Mouse (Mus musculus) heart, postnatal 0 days (tissue): ENCODE data around the gene Hormad1.

Experiments
- CTCF ChIP-seq: IDR thresholded peaks from 2 replicates; pipeline ENCODE4 v1.5.1; 2016; ENCODE audit warnings: antibody characterized with exemption, control low read depth, low read depth
- EP300 ChIP-seq: IDR thresholded peaks from 2 replicates; pipeline ENCODE4 v1.6.1; 2016; ENCODE audit warnings: antibody characterized with exemption, low read depth

DNA sequence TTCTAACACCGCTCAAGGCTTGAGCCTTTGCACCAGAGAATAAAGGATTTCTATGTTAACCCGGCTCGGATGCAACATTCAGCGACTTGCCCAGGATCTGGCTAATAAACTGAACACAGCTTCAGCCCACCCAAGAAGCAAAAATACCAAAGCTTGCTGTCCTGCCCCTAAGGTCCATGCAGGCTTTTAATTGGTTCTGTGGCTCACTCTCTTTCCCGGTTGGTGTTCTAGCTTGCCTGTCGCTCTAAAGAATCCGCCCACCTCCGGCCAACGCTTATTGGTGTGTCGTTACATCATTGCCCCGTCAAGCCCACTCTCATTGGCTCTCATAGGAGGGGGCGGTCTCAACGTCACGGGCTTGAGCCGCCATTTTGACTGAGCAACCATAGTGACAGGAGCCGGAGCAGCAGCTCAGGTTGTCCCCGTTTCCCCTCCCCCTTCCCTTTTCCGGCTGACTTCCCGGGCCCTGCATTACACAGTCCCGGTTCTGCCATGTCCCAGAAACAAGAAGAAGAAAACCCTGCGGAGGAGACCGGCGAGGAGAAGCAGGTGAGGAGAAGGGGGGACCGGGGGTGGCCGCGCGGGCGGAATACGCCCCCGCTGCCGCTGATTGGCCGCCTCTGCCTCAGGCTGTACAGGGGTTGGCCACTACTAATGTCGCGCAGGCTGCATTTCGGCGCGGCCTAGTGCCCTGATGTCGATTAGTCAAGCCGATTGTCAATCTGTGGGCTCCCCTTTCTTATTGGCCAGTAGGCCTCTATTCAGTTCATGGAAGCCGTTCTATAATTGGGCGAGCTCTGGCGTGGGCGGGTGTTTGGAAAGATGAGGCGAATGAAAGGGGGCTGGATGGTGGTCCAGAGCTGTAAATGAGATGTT lies 65.4 kb downstream of the Hormad1 start, which contains the start of gene Ensa:
- TF ChIP-seq CTCF: no peak
- TF ChIP-seq EP300: peak; percentile 92
